Mouse (Mus musculus) splenic B cell, adult 2 months (primary cell): ENCODE results near the gene Slc1a3.

Source experiments
- DNase-seq: peaks from one replicate; pipeline ENCODE4 v3.0.0-alpha.2; 2011; ENCODE audit warnings: low read depth, low spot score
- H3K27me3 ChIP-seq: 2 replicates; pipeline ENCODE4 v1.6.1; 2012; ENCODE audit warnings: mild to moderate bottlenecking, low read length, moderate library complexity, mixed read lengths; ENCODE audit not compliant: control insufficient read depth, poor library complexity, insufficient read depth, severe bottlenecking
- H3K36me3 ChIP-seq: 2 replicates; pipeline ENCODE4 v1.6.1; 2012; ENCODE audit warnings: mild to moderate bottlenecking, low read length, moderate library complexity, mixed read lengths; ENCODE audit not compliant: control insufficient read depth, poor library complexity, insufficient read depth, severe bottlenecking

Gene Slc1a3

GRCm38 (mm10) chr15:8586822-8587281 is 123.7 kb downstream of the Slc1a3 start:
- no peak for DNase-seq
- no peaks in the 10 kb centered on the region for H3K27me3 ChIP-seq

More at GRCm38 (mm10) chr15:8586822-8587281, 123.7 kb downstream of the Slc1a3 start:
- H3K36me3 ChIP-seq = no peaks in the 10 kb centered on the region
